Mouse (Mus musculus) heart, embryonic 16.5 days (tissue): Measurements from ENCODE around the gene Serpine2. TPM values are rescaled to one million over a fixed set of nuclear protein-coding genes. Genes with fewer than 3 reads are reported as not detected.
A peak's percentile ranks its signal among the peaks of the same experiment; 100 is the strongest.

Source experiments
- ATAC-seq: fragments of 200-750 bp; cut with Nextera tagmentation; replicated peaks from 2 replicates; pipeline ENCODE4 v1.8.0; 2017; ENCODE audit warnings: moderate number of reproducible peaks; ENCODE audit not compliant: insufficient read depth, low FRiP score; ENCODE audit errors: extremely low read depth
- H3K27ac ChIP-seq: fragments of 300-500 bp; sonication (generic); 2 replicates; pipeline ENCODE4 v1.5.1; 2014; ENCODE audit warnings: mild to moderate bottlenecking, low read length, control low read depth, moderate library complexity
- H3K27me3 ChIP-seq: fragments of 300-500 bp; sonication (generic); 2 replicates; pipeline ENCODE4 v1.6.1; 2014; ENCODE audit warnings: low read length, mixed read lengths; ENCODE audit not compliant: control insufficient read depth, insufficient read depth
- H3K36me3 ChIP-seq: fragments of 300-500 bp; sonication (generic); 2 replicates; pipeline ENCODE4 v1.6.1; 2014; ENCODE audit not compliant: control insufficient read depth, insufficient read depth
- H3K4me1 ChIP-seq: fragments of 300-500 bp; sonication (generic); 2 replicates; pipeline ENCODE4 v1.6.1; 2014; ENCODE audit warnings: low read length, mixed read lengths; ENCODE audit not compliant: control insufficient read depth, insufficient read depth
- H3K4me2 ChIP-seq: fragments of 300-500 bp; sonication (generic); 2 replicates; pipeline ENCODE4 v1.6.1; 2014; ENCODE audit warnings: low read depth, mild to moderate bottlenecking, control low read depth, low read length
- H3K4me3 ChIP-seq: fragments of 300-500 bp; sonication (generic); 2 replicates; pipeline ENCODE4 v1.5.1; 2014; ENCODE audit warnings: mild to moderate bottlenecking, control low read depth, low read length
- H3K9ac ChIP-seq: fragments of 300-500 bp; sonication (generic); 2 replicates; pipeline ENCODE4 v1.6.1; 2014; ENCODE audit warnings: low read length, control low read depth
- H3K9me3 ChIP-seq: fragments of 300-500 bp; sonication (generic); replicated peaks from 2 replicates; pipeline ENCODE4 v1.6.1; 2016; ENCODE audit warnings: low read length; ENCODE audit not compliant: control insufficient read depth
- WGBS: fragments of 180-500 bp; shearing (Covaris S2); extraction: QIAGEN DNeasy Blood & Tissue Kit; methylation state at CpG from one replicate; pipeline ENCODE4 v1.1.7; 2014; 5-methylcytosine and 5-hydroxymethylcytosine counted together
- polyA plus RNA-seq: library from polyadenylated mRNA; unstranded; fragments of >200 nt; fragmentation: Nextera tagmentation; extraction: Ambion mirVana; gene quantifications from 2 replicates; pipeline ENCODE4 v1.2.1, GENCODE M21; 2015

The Serpine2 gene
- polyA plus RNA-seq, 1 experiment from 2014 or later, result 91.0 TPM

GRCm38 (mm10) chr1:79756417-79756816 lies 104.6 kb downstream of the Serpine2 start:
- 0 out of 2 replicates have a peak overlapping the region, but pooled peaks have one; percentile 56 for H3K27ac ChIP-seq
- no peaks in the 10 kb centered on the region for H3K9me3 ChIP-seq
- WGBS, result 84% methylated on average over 5 of the region's 5 CpGs

GRCm38 (mm10) chr1:79755376-79755775 lies 105.6 kb downstream of the Serpine2 start:
- ATAC-seq, result no peak
- WGBS, result 26% methylated on average over 2 of the region's 2 CpGs

More at GRCm38 (mm10) chr1:79756417-79756816, 104.6 kb downstream of the Serpine2 start:
- Histone ChIP-seq H3K4me1 (peaks cover 33% of the 10 kb centered on the region), H3K27me3 (no peaks in the 10 kb centered on the region), H3K36me3 (no peaks in the 10 kb centered on the region), H3K4me3 (no peak overlapping the region), H3K9ac (no peak overlapping the region), H3K4me2 (no peak overlapping the region)
- ATAC-seq, result no peak

DNA sequence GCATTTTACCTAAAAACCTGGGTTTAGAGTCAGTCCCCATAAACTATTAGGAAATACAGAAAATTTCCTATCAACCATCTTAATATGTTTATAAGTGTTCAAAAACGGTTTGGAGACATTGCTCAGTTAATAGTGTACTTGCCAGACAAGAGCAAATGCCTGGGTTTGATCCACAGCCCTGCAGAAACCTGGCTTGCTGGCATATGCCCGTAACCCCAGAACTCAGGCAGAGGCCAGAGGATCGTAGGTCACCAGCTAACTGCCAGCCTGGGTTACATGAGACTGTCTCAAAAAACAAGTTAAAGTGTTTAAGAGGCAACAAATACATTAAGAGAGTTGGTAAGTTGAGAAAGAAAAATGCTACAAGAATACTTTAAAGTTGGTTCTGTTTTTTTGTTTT lies 106.0 kb downstream of the Serpine2 start:
- ATAC-seq, result no peak
- H3K27me3 ChIP-seq, result no peaks in the 10 kb centered on the region
- no peak overlapping the region for H3K27ac ChIP-seq
- H3K4me3 ChIP-seq, result no peak overlapping the region
- 88% methylated on average over 3 of the region's 3 CpGs for WGBS
- H3K9me3 ChIP-seq, result no peaks in the 10 kb centered on the region
- H3K4me2 ChIP-seq, result no peak overlapping the region
- H3K9ac ChIP-seq, result no peak overlapping the region
- 0 out of 2 replicates have a peak, but pooled peaks cover 2% of the 10 kb centered on the region for H3K36me3 ChIP-seq
- H3K4me1 ChIP-seq, result peaks cover 27% of the 10 kb centered on the region

More at GRCm38 (mm10) chr1:79755376-79755775, 105.6 kb downstream of the Serpine2 start:
- Histone ChIP-seq H3K27me3 (no peaks in the 10 kb centered on the region), H3K4me1 (peaks cover 28% of the 10 kb centered on the region), H3K36me3 (0 out of 2 replicates have a peak, but pooled peaks cover 2% of the 10 kb centered on the region), H3K4me2 (no peak overlapping the region), H3K9ac (no peak overlapping the region), H3K9me3 (no peaks in the 10 kb centered on the region), H3K4me3 (no peak overlapping the region), H3K27ac (0 out of 2 replicates have a peak overlapping the region, but pooled peaks have one; percentile 4)

DNA sequence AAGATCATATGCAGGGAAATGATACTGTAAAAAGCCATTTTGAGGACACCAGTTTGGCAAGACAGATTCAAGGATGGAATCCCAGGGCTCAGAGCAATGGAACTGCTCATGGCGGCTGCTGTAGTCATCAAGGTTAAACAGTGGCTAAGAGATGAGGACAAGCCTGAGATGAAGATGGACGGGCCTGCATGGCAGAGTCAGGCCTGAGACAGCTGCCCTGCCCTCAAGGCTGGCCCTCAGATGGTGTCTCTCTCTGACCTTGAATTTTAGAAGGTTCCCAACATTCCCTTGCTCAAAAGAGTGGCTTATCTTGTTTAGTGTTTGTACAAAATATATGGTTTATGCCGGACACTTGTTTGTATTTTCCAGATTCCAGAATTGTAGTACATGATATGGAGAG lies 107.5 kb downstream of the Serpine2 start:
- Histone ChIP-seq H3K4me2 (no peak overlapping the region), H3K9me3 (no peaks in the 10 kb centered on the region), H3K4me3 (no peak overlapping the region), H3K9ac (no peak overlapping the region), H3K4me1 (peaks cover 26% of the 10 kb centered on the region), H3K27me3 (no peaks in the 10 kb centered on the region), H3K27ac (no peak overlapping the region), H3K36me3 (0 out of 2 replicates have a peak, but pooled peaks cover 2% of the 10 kb centered on the region)
- WGBS, result 91% methylated on average over 3 of the region's 3 CpGs
- no peak for ATAC-seq

DNA sequence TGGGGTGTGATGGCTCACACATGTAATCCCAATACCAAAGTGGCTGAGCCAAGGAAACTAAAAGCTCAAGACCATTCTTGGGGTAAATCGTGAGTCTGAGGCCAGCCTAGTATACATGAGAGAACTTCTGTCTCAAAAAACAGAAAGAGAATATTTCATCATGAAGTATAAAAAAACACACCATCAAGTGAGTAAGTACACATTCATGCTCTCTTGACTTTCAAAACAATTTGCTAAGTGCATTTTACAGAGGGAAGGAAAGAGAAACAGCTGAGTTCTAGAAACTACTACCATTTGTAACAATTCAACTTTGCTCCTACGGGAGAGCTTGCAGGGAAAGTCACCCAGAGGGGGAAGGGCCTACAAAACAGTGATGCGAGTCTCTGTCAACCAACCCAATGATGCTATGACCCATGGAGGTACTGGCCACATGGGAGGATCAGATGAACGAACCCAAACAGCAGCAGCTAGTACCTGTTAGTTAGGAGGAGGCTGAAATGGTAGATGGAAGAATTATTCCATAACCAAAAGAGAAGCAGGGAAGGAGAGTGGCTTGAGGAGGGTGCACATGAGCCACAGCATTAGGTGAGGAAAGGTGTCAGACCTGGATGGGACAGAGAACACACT lies 108.2 kb downstream of the Serpine2 start:
- 76% methylated on average over 4 of the region's 4 CpGs for WGBS
- no peaks in the 10 kb centered on the region for H3K9me3 ChIP-seq
- H3K4me1 ChIP-seq, result peaks cover 28% of the 10 kb centered on the region
- no peak overlapping the region for H3K4me3 ChIP-seq
- no peak overlapping the region for H3K4me2 ChIP-seq
- H3K27me3 ChIP-seq, result no peaks in the 10 kb centered on the region
- H3K27ac ChIP-seq, result no peak overlapping the region
- no peak overlapping the region for H3K9ac ChIP-seq
- H3K36me3 ChIP-seq, result 0 out of 2 replicates have a peak, but pooled peaks cover 2% of the 10 kb centered on the region
- no peak for ATAC-seq

- no peak for ATAC-seq
- no peak overlapping the region for H3K4me3 ChIP-seq
- H3K36me3 ChIP-seq, result 0 out of 2 replicates have a peak, but pooled peaks cover 2% of the 10 kb centered on the region
- no peak overlapping the region for H3K4me2 ChIP-seq
- 67% methylated on average over 7 of the region's 7 CpGs for WGBS
- no peaks in the 10 kb centered on the region for H3K27me3 ChIP-seq
- H3K27ac ChIP-seq, result peak overlapping the region; percentile 72; the same call in 1 of the 2 replicates
- peaks cover 25% of the 10 kb centered on the region for H3K4me1 ChIP-seq
- no peaks in the 10 kb centered on the region for H3K9me3 ChIP-seq
- no peak overlapping the region for H3K9ac ChIP-seq
Measured at GRCm38 (mm10) chr1:79752015-79752695, 108.8 kb downstream of the Serpine2 start.

DNA sequence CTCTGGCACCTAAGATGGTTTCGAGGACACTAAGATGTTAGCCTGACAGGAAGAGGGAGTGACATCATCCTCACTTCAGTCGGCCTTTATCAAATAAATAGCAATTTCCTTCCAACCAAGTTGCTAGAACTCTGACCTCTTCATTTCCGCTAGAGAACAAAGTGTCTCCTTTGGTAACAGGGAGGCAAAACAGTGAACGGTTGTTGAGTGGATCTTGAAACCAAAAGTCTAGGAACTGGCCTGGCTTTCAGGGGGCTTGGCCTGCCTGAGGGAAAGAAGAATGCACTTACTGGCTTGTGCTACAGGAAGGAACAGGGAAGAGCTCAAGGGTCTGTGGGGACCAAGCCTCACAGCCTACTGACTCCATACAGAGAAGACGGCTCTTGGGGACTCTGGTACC lies 109.8 kb downstream of the Serpine2 start:
- Histone ChIP-seq H3K9me3 (no peaks in the 10 kb centered on the region), H3K36me3 (0 out of 2 replicates have a peak, but pooled peaks cover 2% of the 10 kb centered on the region), H3K4me3 (no peak overlapping the region), H3K9ac (no peak overlapping the region), H3K27ac (peak overlapping the region; percentile 72), H3K4me1 (peaks cover 22% of the 10 kb centered on the region), H3K4me2 (no peak overlapping the region), H3K27me3 (no peaks in the 10 kb centered on the region)
- ATAC-seq, result peak; percentile 26; the same call in 1 of the 2 replicates
- WGBS, result 66% methylated on average over 5 of the region's 5 CpGs

- Histone ChIP-seq H3K4me2 (peak overlapping the region; percentile 15; the same call in 1 of the 2 replicates), H3K4me3 (no peak overlapping the region), H3K36me3 (0 out of 2 replicates have a peak, but pooled peaks cover 2% of the 10 kb centered on the region), H3K9ac (no peak overlapping the region), H3K27ac (peak overlapping the region; percentile 85), H3K27me3 (no peaks in the 10 kb centered on the region), H3K4me1 (peaks cover 14% of the 10 kb centered on the region), H3K9me3 (no peaks in the 10 kb centered on the region)
- peak; percentile 94 for ATAC-seq
- 45% methylated on average over 4 of the region's 4 CpGs for WGBS
Measured at GRCm38 (mm10) chr1:79746056-79746455, 114.9 kb downstream of the Serpine2 start.
